Comparison of ENCODE assay signal across 11 mouse cellular contexts in genomic region chr1:190898899-190899575, GRCm38 (mm10). TPM values are rescaled to one million over a fixed set of nuclear protein-coding genes. Genes with fewer than 3 reads are reported as not detected.
DNase-seq lines count a peak whose midpoint lies in the region; ATAC-seq and TF ChIP-seq lines count a peak whose summit lies in the region.
"Had no signal": no experiment of that assay in that cellular context is flagged by ENCODE, and none has a peak within 500 bp of the region (broad histone marks: within the 10 kb centered on the region; RNA-seq: fewer than 3 reads in every experiment).

No protein-coding gene starts in this region.

- no peaks in the 10 kb centered on the region for H3K9me3 ChIP-seq in forebrain, embryonic 13.5 days (replicated peaks)
- H3K9me3 ChIP-seq: forebrain, embryonic 15.5 days; hindbrain, embryonic 10.5 days had no signal

- no peak for TF ChIP-seq EP300 in heart, adult 2 months (IDR thresholded peaks at IDR 0.05; ENCODE audit: insufficient read depth, low read depth, low read length)

- H3K27me3 ChIP-seq in heart, adult 2 months (ENCODE audit: control insufficient read depth, insufficient read depth, low read length), result no peaks in the 10 kb centered on the region
- no peaks in the 10 kb centered on the region for H3K27me3 ChIP-seq in forebrain, embryonic 13.5 days
- H3K27me3 ChIP-seq: forebrain, embryonic 15.5 days had no signal

- no peak for TF ChIP-seq CTCF in heart, adult 2 months (IDR thresholded peaks at IDR 0.05)
- no peak for TF ChIP-seq CTCF in lung, adult 2 months (IDR thresholded peaks at IDR 0.05; ENCODE audit: insufficient read depth, low read length)

- intact Hi-C loops in heart, postnatal 10 days (cut with DNase I), result no loop called here
- intact Hi-C loops in heart, adult 2 months (cut with DNase I), result no loop called here

- no peak overlapping the region for H3K4me2 ChIP-seq in forebrain, embryonic 13.5 days
- H3K4me2 ChIP-seq: forebrain, embryonic 15.5 days had no signal

- TF ChIP-seq POLR2A in heart, adult 2 months (IDR thresholded peaks at IDR 0.05; ENCODE audit: insufficient read depth, low read depth, low read length), result no peak
- no peak for TF ChIP-seq POLR2A in lung, adult 2 months (IDR thresholded peaks at IDR 0.05; ENCODE audit: borderline replicate concordance, extremely low read depth, low read depth, low read length)

- H3K4me1 ChIP-seq in heart, adult 2 months (ENCODE audit: control insufficient read depth, insufficient read depth, low read length), result no peaks in the 10 kb centered on the region
- H3K4me1 ChIP-seq in lung, adult 2 months (ENCODE audit: control insufficient read depth, insufficient read depth, low read length), result 0 out of 2 replicates have a peak, but pooled peaks cover 4% of the 10 kb centered on the region
- no peaks in the 10 kb centered on the region for H3K4me1 ChIP-seq in forebrain, embryonic 13.5 days
- H3K4me1 ChIP-seq: forebrain, embryonic 15.5 days had no signal

- no peak overlapping the region for H3K4me3 ChIP-seq in heart, adult 2 months
- no peak overlapping the region for H3K4me3 ChIP-seq in lung, adult 2 months (replicated peaks; ENCODE audit: extremely low read depth, low read depth, low read length)
- no peak overlapping the region for H3K4me3 ChIP-seq in forebrain, embryonic 13.5 days
- H3K4me3 ChIP-seq: forebrain, embryonic 15.5 days; hindbrain, embryonic 10.5 days had no signal

- H3K27ac ChIP-seq in heart, adult 2 months, result no peak overlapping the region
- H3K27ac ChIP-seq in forebrain, embryonic 13.5 days, result no peak overlapping the region
- H3K27ac ChIP-seq: forebrain, embryonic 15.5 days; hindbrain, embryonic 10.5 days had no signal

- H3K36me3 ChIP-seq in heart, adult 2 months (ENCODE audit: control insufficient read depth, insufficient read depth, low read length), result no peaks in the 10 kb centered on the region
- H3K36me3 ChIP-seq in forebrain, embryonic 13.5 days (ENCODE audit: poor library complexity, severe bottlenecking), result peaks cover 63% of the 10 kb centered on the region

- 70% methylated on average over 9 of the region's 9 CpGs for WGBS in heart, adult 2 months
- WGBS in lung, adult 2 months, result 53% methylated on average over 9 of the region's 9 CpGs
- WGBS in forebrain, embryonic 13.5 days, result 88% methylated on average over 9 of the region's 9 CpGs

- no peak overlapping the region for H3K9ac ChIP-seq in heart, adult 2 months (ENCODE audit: low read depth, low read length)
- no peak overlapping the region for H3K9ac ChIP-seq in forebrain, embryonic 13.5 days
- H3K9ac ChIP-seq: forebrain, embryonic 15.5 days had no signal

- DNase-seq in heart, postnatal 10 days, result peak; percentile 33 to 42
- no peak for DNase-seq in heart, adult 2 months
- peak; percentile 23 for DNase-seq in gastrocnemius, postnatal 10 days
- peak; percentile 44 for DNase-seq in lung, adult 2 months
- peak; percentile 26 for DNase-seq in skeletal muscle tissue, adult 2 months (ENCODE audit: low read depth, low spot score)
- DNase-seq in cerebellum, adult 8-10 months, result no peak
- DNase-seq: kidney, postnatal 10 days; retina, postnatal 1 day had no signal

- H3K79me2 ChIP-seq in heart, adult 2 months (replicated peaks; ENCODE audit: control insufficient read depth, insufficient read depth, low read length), result no peaks in the 10 kb centered on the region

- ATAC-seq in forebrain, embryonic 13.5 days, result no peak
- ATAC-seq: forebrain, embryonic 15.5 days had no signal

RNA-seq across cellular contexts. Expression of gene Rps6kc1, which starts 12.5 kb away (rescaled TPM):
- 10 to 100 TPM; 22.2 to 23.1 TPM for total RNA-seq in heart, postnatal 10 days (2021)
- total RNA-seq in heart, adult 2 months (2021), result 10 to 100 TPM; 15.6 to 18.9 TPM
- 6.9 and 9.3 TPM in 2 replicates for polyA plus RNA-seq in heart, adult 2 months (2012; rRNA removed)
- total RNA-seq in gastrocnemius, postnatal 10 days (2021), result 10 to 100 TPM; 20.4 to 23.7 TPM
- 5.7 and 9.7 TPM in 2 replicates for polyA plus RNA-seq in lung, adult 2 months (2012; rRNA removed)
- 20.2 and 22.4 TPM in 2 replicates for polyA plus RNA-seq in forebrain, embryonic 13.5 days (2015; fragmentation: Nextera tagmentation; extraction: Ambion mirVana)

RNA-seq across cellular contexts. Expression of gene Angel2, which starts 25.9 kb away (rescaled TPM):
- total RNA-seq in heart, postnatal 10 days (2021), result 10 to 100 TPM; 28.1 to 32.9 TPM
- 10 to 100 TPM; 27.7 to 28.0 TPM for total RNA-seq in heart, adult 2 months (2021)
- polyA plus RNA-seq in heart, adult 2 months (2012; rRNA removed), result 18.5 and 23.8 TPM in 2 replicates
- 10 to 100 TPM; 25.8 to 26.3 TPM for total RNA-seq in gastrocnemius, postnatal 10 days (2021)
- 19.9 and 22.7 TPM in 2 replicates for polyA plus RNA-seq in lung, adult 2 months (2012; rRNA removed)
- 58.8 and 60.2 TPM in 2 replicates for polyA plus RNA-seq in forebrain, embryonic 13.5 days (2015; fragmentation: Nextera tagmentation; extraction: Ambion mirVana)

Comparison
In these comparisons a context has a peak if more than half of its experiments do, and no peak if none do; other contexts are left out.
1. DNase-seq: peak in heart, postnatal 10 days (2 of 2), gastrocnemius, postnatal 10 days (single experiment), lung, adult 2 months (single experiment) and skeletal muscle tissue, adult 2 months (single experiment); none in heart, adult 2 months (0 of 2) and cerebellum, adult 8-10 months (single experiment).